7 mouse cellular contexts compared by ENCODE assay signal in the genomic region with DNA sequence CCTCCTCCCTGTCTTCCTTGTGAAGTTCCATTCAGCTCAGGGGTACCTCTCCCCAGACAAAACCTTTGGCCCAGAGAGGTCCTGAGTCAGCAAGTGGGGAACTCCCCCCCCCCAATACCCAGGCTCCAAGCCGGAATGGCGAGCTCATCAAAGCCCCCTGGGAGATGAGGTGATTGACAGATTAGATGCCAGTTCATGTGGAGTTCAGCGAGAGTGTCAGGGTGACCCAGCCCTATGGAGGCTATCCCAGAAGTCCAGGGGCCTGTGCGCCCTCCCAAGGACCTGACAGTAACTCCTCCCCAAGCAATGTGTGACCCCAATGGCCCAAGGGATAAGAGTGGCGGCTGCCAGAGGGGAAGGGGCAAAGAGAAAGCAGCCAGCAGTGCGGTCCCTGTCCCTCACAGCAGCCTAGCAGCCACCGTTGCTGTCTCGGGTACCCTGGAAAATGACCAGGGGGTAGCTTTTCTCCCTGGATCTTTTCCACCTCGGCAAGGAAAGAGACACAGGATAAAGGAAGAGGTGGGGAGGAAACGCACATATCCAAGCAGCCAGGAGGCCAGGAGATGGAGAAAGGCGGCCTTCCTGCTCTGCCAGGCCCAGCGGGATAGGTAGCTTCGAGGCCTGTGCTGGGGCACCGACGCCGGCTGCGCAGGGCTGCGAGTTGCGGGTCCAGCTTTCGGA. TPM values are rescaled to one million over a fixed set of nuclear protein-coding genes. Genes with fewer than 3 reads are reported as not detected.
A peak's percentile ranks its signal among the peaks of the same experiment; 100 is the strongest.
DNase-seq lines count a peak whose midpoint lies in the region; ATAC-seq lines count a peak whose summit lies in the region.

No protein-coding gene starts in this region.

- 7% methylated on average over 20 of the region's 20 CpGs for WGBS in lung, embryonic 15.5 days
- WGBS in forebrain, embryonic 16.5 days, result 9% methylated on average over 20 of the region's 20 CpGs
- 14% methylated on average over 20 of the region's 20 CpGs for WGBS in liver, embryonic 12.5 days (ENCODE audit: insufficient replicate concordance)
- WGBS in stomach, embryonic 15.5 days, result 17% methylated on average over 20 of the region's 20 CpGs

- no peaks in the 10 kb centered on the region for H3K36me3 ChIP-seq in lung, embryonic 15.5 days
- no peaks in the 10 kb centered on the region for H3K36me3 ChIP-seq in forebrain, embryonic 16.5 days (ENCODE audit: control insufficient read depth, insufficient read depth)
- H3K36me3 ChIP-seq in liver, embryonic 12.5 days, result no peaks in the 10 kb centered on the region
- H3K36me3 ChIP-seq in stomach, embryonic 15.5 days, result no peaks in the 10 kb centered on the region

- H3K27ac ChIP-seq in lung, embryonic 15.5 days, result no peak overlapping the region
- no peak overlapping the region; the same call in 1 of the 2 replicates for H3K27ac ChIP-seq in forebrain, embryonic 16.5 days (ENCODE audit: low read length)
- no peak overlapping the region for H3K27ac ChIP-seq in liver, embryonic 12.5 days
- H3K27ac ChIP-seq in stomach, embryonic 15.5 days, result no peak overlapping the region

- H3K4me2 ChIP-seq in lung, embryonic 15.5 days, result peak overlapping the region; percentile 56
- H3K4me2 ChIP-seq in forebrain, embryonic 16.5 days (ENCODE audit: low read length), result peak overlapping the region; percentile 62
- H3K4me2 ChIP-seq in liver, embryonic 12.5 days, result peak overlapping the region; percentile 68
- peak overlapping the region; percentile 49 for H3K4me2 ChIP-seq in stomach, embryonic 15.5 days

- no peak for ATAC-seq in lung, embryonic 15.5 days (ENCODE audit: borderline replicate concordance, extremely low read depth, low FRiP score, low TSS enrichment)
- ATAC-seq in forebrain, embryonic 16.5 days, result peak; percentile 3; the same call in 1 of the 2 replicates
- ATAC-seq in liver, embryonic 12.5 days, result no peak
- ATAC-seq in stomach, embryonic 15.5 days (ENCODE audit: insufficient read depth, low FRiP score, low read depth), result no peak

- peaks cover 31% of the 10 kb centered on the region for H3K4me1 ChIP-seq in lung, embryonic 15.5 days
- peaks cover 13% of the 10 kb centered on the region for H3K4me1 ChIP-seq in forebrain, embryonic 16.5 days (replicated peaks; ENCODE audit: control insufficient read depth, insufficient read depth, low read length)
- H3K4me1 ChIP-seq in liver, embryonic 12.5 days, result peaks cover 16% of the 10 kb centered on the region
- H3K4me1 ChIP-seq in stomach, embryonic 15.5 days, result peaks cover 12% of the 10 kb centered on the region

- no peak for DNase-seq in lung, adult 18-20 months
- DNase-seq in spleen, postnatal 36 days (ENCODE audit: low spot score in 2 of 2), result no peak
- no peak for DNase-seq in cerebellum, postnatal 14 days

- 0 out of 2 replicates have a peak overlapping the region, but pooled peaks have one; percentile 16 for H3K9ac ChIP-seq in lung, embryonic 15.5 days
- peak overlapping the region; percentile 80 for H3K9ac ChIP-seq in forebrain, embryonic 16.5 days (replicated peaks; ENCODE audit: low read depth, low read length)
- peak overlapping the region; percentile 40; the same call in 1 of the 2 replicates for H3K9ac ChIP-seq in liver, embryonic 12.5 days
- no peak overlapping the region for H3K9ac ChIP-seq in stomach, embryonic 15.5 days

- no peaks in the 10 kb centered on the region for H3K9me3 ChIP-seq in lung, embryonic 15.5 days
- H3K9me3 ChIP-seq in forebrain, embryonic 16.5 days (ENCODE audit: control insufficient read depth, low read length), result no peaks in the 10 kb centered on the region
- H3K9me3 ChIP-seq in liver, embryonic 12.5 days (replicated peaks), result no peaks in the 10 kb centered on the region
- no peaks in the 10 kb centered on the region for H3K9me3 ChIP-seq in stomach, embryonic 15.5 days

- H3K4me3 ChIP-seq in lung, embryonic 15.5 days, result peak overlapping the region; percentile 27
- H3K4me3 ChIP-seq in forebrain, embryonic 16.5 days (replicated peaks; ENCODE audit: low read length), result peak overlapping the region; percentile 59
- peak overlapping the region; percentile 33 for H3K4me3 ChIP-seq in liver, embryonic 12.5 days
- H3K4me3 ChIP-seq in stomach, embryonic 15.5 days (replicated peaks), result peak overlapping the region; percentile 19

- H3K27me3 ChIP-seq in lung, embryonic 15.5 days, result peaks cover 12% of the 10 kb centered on the region
- no peaks in the 10 kb centered on the region for H3K27me3 ChIP-seq in forebrain, embryonic 16.5 days (replicated peaks; ENCODE audit: control insufficient read depth, insufficient read depth, low read length)
- peaks cover 57% of the 10 kb centered on the region for H3K27me3 ChIP-seq in liver, embryonic 12.5 days (replicated peaks)
- H3K27me3 ChIP-seq in stomach, embryonic 15.5 days (replicated peaks), result 0 out of 2 replicates have a peak, but pooled peaks cover 8% of the 10 kb centered on the region

RNA-seq across cellular contexts. Expression of a gene that starts 0.6 kb away (rescaled TPM):
- polyA plus RNA-seq in lung, embryonic 15.5 days (2015; fragmentation: Nextera tagmentation; extraction: Ambion mirVana), result 1.1 and 1.4 TPM in 2 replicates
- polyA plus RNA-seq in forebrain, embryonic 16.5 days (2015; fragmentation: Nextera tagmentation; extraction: Ambion mirVana), result 23.7 and 30.8 TPM in 2 replicates
- polyA plus RNA-seq in liver, embryonic 12.5 days (2016; fragmentation: Nextera tagmentation; extraction: Ambion mirVana), result 0.57 and 0.60 TPM in 2 replicates
- polyA plus RNA-seq in stomach, embryonic 15.5 days (2015; fragmentation: Nextera tagmentation; extraction: Ambion mirVana), result 1.7 and 1.8 TPM in 2 replicates

RNA-seq across cellular contexts. Expression of a gene that starts 27.1 kb away (rescaled TPM):
- 10.8 and 12.7 TPM in 2 replicates for polyA plus RNA-seq in lung, embryonic 15.5 days (2015; fragmentation: Nextera tagmentation; extraction: Ambion mirVana)
- polyA plus RNA-seq in forebrain, embryonic 16.5 days (2015; fragmentation: Nextera tagmentation; extraction: Ambion mirVana), result 5.5 and 7.2 TPM in 2 replicates
- 0.97 and 1.6 TPM in 2 replicates for polyA plus RNA-seq in liver, embryonic 12.5 days (2016; fragmentation: Nextera tagmentation; extraction: Ambion mirVana)
- 14.7 and 16.0 TPM in 2 replicates for polyA plus RNA-seq in stomach, embryonic 15.5 days (2015; fragmentation: Nextera tagmentation; extraction: Ambion mirVana)

RNA-seq across cellular contexts. Expression of a gene that starts 39.8 kb away (rescaled TPM):
- 108 and 109 TPM in 2 replicates for polyA plus RNA-seq in lung, embryonic 15.5 days (2015; fragmentation: Nextera tagmentation; extraction: Ambion mirVana)
- polyA plus RNA-seq in forebrain, embryonic 16.5 days (2015; fragmentation: Nextera tagmentation; extraction: Ambion mirVana), result 102 and 106 TPM in 2 replicates
- 99.5 and 104 TPM in 2 replicates for polyA plus RNA-seq in liver, embryonic 12.5 days (2016; fragmentation: Nextera tagmentation; extraction: Ambion mirVana)
- 102 and 106 TPM in 2 replicates for polyA plus RNA-seq in stomach, embryonic 15.5 days (2015; fragmentation: Nextera tagmentation; extraction: Ambion mirVana)

RNA-seq across cellular contexts. Expression of a gene that starts 39.9 kb away (rescaled TPM):
- 5.5 and 6.6 TPM in 2 replicates for polyA plus RNA-seq in lung, embryonic 15.5 days (2015; fragmentation: Nextera tagmentation; extraction: Ambion mirVana)
- polyA plus RNA-seq in forebrain, embryonic 16.5 days (2015; fragmentation: Nextera tagmentation; extraction: Ambion mirVana), result 1.6 and 2.1 TPM in 2 replicates
- 3.9 and 4.1 TPM in 2 replicates for polyA plus RNA-seq in liver, embryonic 12.5 days (2016; fragmentation: Nextera tagmentation; extraction: Ambion mirVana)
- 2.9 and 3.0 TPM in 2 replicates for polyA plus RNA-seq in stomach, embryonic 15.5 days (2015; fragmentation: Nextera tagmentation; extraction: Ambion mirVana)
